Mouse (Mus musculus) kidney, embryonic 15.5 days (tissue): ENCODE results near the gene Grb10. TPM values are rescaled to one million over a fixed set of nuclear protein-coding genes. Genes with fewer than 3 reads are reported as not detected.

Experiments used
- ATAC-seq: fragments of 200-750 bp; cut with Nextera tagmentation; replicated peaks from 2 replicates; pipeline ENCODE4 v1.8.0; 2017; ENCODE audit warnings: moderate TSS enrichment; ENCODE audit not compliant: low FRiP score
- H3K27ac ChIP-seq: fragments of 300-500 bp; sonication (generic); 2 replicates; pipeline ENCODE4 v1.5.1; 2015; ENCODE audit warnings: mild to moderate bottlenecking, inconsistent platforms
- H3K27me3 ChIP-seq: fragments of 300-500 bp; sonication (generic); 2 replicates; pipeline ENCODE4 v1.6.1; 2015; ENCODE audit warnings: inconsistent platforms
- H3K36me3 ChIP-seq: fragments of 300-500 bp; sonication (generic); 2 replicates; pipeline ENCODE4 v1.6.1; 2015; ENCODE audit warnings: inconsistent platforms
- H3K4me1 ChIP-seq: fragments of 300-500 bp; sonication (generic); 2 replicates; pipeline ENCODE4 v1.6.1; 2015; ENCODE audit warnings: inconsistent platforms
- H3K4me2 ChIP-seq: fragments of 300-500 bp; sonication (generic); 2 replicates; pipeline ENCODE4 v1.6.1; 2015; ENCODE audit warnings: moderate library complexity, mild to moderate bottlenecking, inconsistent platforms
- H3K4me3 ChIP-seq: fragments of 300-500 bp; sonication (generic); replicated peaks from 2 replicates; pipeline ENCODE4 v1.5.1; 2015; ENCODE audit warnings: mild to moderate bottlenecking, inconsistent platforms
- H3K9ac ChIP-seq: fragments of 300-500 bp; sonication (generic); 2 replicates; pipeline ENCODE4 v1.6.1; 2015; ENCODE audit warnings: mild to moderate bottlenecking, inconsistent platforms
- H3K9me3 ChIP-seq: fragments of 300-500 bp; sonication (generic); replicated peaks from 2 replicates; pipeline ENCODE4 v1.6.1; 2016; ENCODE audit warnings: inconsistent platforms
- WGBS: fragments of 180-500 bp; shearing (Covaris S2); methylation state at CpG from one replicate; pipeline ENCODE4 v1.1.7; 2015; ENCODE audit warnings: mixed read lengths; 5-methylcytosine and 5-hydroxymethylcytosine counted together
- polyA plus RNA-seq: library from polyadenylated mRNA; unstranded; fragments of >200 nt; fragmentation: Nextera tagmentation; extraction: Ambion mirVana; gene quantifications from 2 replicates; pipeline ENCODE4 v1.2.1, GENCODE M21; 2015

Grb10 gene
- polyA plus RNA-seq, 1 experiment from 2014 or later: 413 TPM

DNA sequence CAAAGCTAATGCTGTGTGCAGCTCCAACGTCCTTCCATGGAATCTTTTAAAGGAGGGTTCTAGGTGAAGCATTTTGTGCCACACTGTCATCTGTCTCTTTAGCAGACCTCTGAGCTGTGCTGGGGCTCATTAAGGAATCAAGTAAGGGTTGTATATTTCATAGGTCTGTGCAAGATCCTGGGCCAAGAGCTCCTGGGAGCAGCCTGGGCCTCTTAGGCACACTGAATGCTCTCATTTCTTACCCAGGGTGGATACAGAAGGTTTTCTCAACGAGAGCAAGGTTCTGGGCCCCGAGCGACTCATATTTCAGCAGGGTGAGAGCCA is 84.4 kb downstream of the Grb10 start:
- Histone ChIP-seq H3K27ac (peak overlapping the region; percentile 59; the same call in 1 of the 2 replicates), H3K36me3 (peaks cover 43% of the 10 kb centered on the region), H3K4me1 (peaks cover 18% of the 10 kb centered on the region), H3K9me3 (no peaks in the 10 kb centered on the region), H3K9ac (no peak overlapping the region), H3K27me3 (no peaks in the 10 kb centered on the region), H3K4me3 (no peak overlapping the region), H3K4me2 (no peak overlapping the region)
- ATAC-seq: no peak
- 72% methylated on average over 4 of the region's 4 CpGs for WGBS

- Histone ChIP-seq H3K4me2 (no peak overlapping the region), H3K4me1 (peaks cover 23% of the 10 kb centered on the region), H3K9ac (no peak overlapping the region), H3K36me3 (peaks cover 43% of the 10 kb centered on the region), H3K27me3 (no peaks in the 10 kb centered on the region), H3K27ac (peak overlapping the region; percentile 55; the same call in 1 of the 2 replicates), H3K9me3 (no peaks in the 10 kb centered on the region), H3K4me3 (no peak overlapping the region)
- ATAC-seq: no peak
- 73% methylated on average over 11 of the region's 11 CpGs for WGBS
Observed at GRCm38 (mm10) chr11:11953364-11954114, 84.9 kb downstream of the Grb10 start.

- Histone ChIP-seq H3K27me3 (no peaks in the 10 kb centered on the region), H3K4me2 (no peak overlapping the region), H3K4me1 (peaks cover 31% of the 10 kb centered on the region), H3K36me3 (peaks cover 49% of the 10 kb centered on the region), H3K9me3 (no peaks in the 10 kb centered on the region), H3K4me3 (no peak overlapping the region), H3K9ac (no peak overlapping the region), H3K27ac (peak overlapping the region; percentile 38; the same call in 1 of the 2 replicates)
- 88% methylated on average over 1 of the region's 1 CpGs for WGBS
- no peak for ATAC-seq
Observed at GRCm38 (mm10) chr11:11952569-11952968, 85.9 kb downstream of the Grb10 start.

GRCm38 (mm10) chr11:11948988-11949365 is 89.5 kb downstream of the Grb10 start:
- H3K9me3 ChIP-seq: no peaks in the 10 kb centered on the region
- H3K27ac ChIP-seq: peak overlapping the region; percentile 76
- H3K4me3 ChIP-seq: no peak overlapping the region
- H3K4me1 ChIP-seq: peaks cover 30% of the 10 kb centered on the region
- no peaks in the 10 kb centered on the region for H3K27me3 ChIP-seq
- no peak overlapping the region for H3K9ac ChIP-seq
- ATAC-seq: no peak
- peaks cover 70% of the 10 kb centered on the region for H3K36me3 ChIP-seq
- WGBS: 58% methylated on average over 4 of the region's 4 CpGs
- no peak overlapping the region for H3K4me2 ChIP-seq

GRCm38 (mm10) chr11:11948321-11948987 is 90.0 kb downstream of the Grb10 start:
- H3K4me3 ChIP-seq: no peak overlapping the region
- H3K27me3 ChIP-seq: no peaks in the 10 kb centered on the region
- peaks cover 27% of the 10 kb centered on the region for H3K4me1 ChIP-seq
- H3K4me2 ChIP-seq: no peak overlapping the region
- no peaks in the 10 kb centered on the region for H3K9me3 ChIP-seq
- ATAC-seq: peak; percentile 89
- H3K9ac ChIP-seq: no peak overlapping the region
- 24% methylated on average over 9 of the region's 9 CpGs for WGBS
- H3K27ac ChIP-seq: peak overlapping the region; percentile 76
- peaks cover 71% of the 10 kb centered on the region for H3K36me3 ChIP-seq

- H3K9me3 ChIP-seq: no peaks in the 10 kb centered on the region
- peaks cover 24% of the 10 kb centered on the region for H3K4me1 ChIP-seq
- H3K4me3 ChIP-seq: no peak overlapping the region
- H3K27me3 ChIP-seq: no peaks in the 10 kb centered on the region
- peak overlapping the region; percentile 76 for H3K27ac ChIP-seq
- 49% methylated on average over 5 of the region's 5 CpGs for WGBS
- H3K9ac ChIP-seq: no peak overlapping the region
- peaks cover 76% of the 10 kb centered on the region for H3K36me3 ChIP-seq
- H3K4me2 ChIP-seq: no peak overlapping the region
- no peak for ATAC-seq
Observed at GRCm38 (mm10) chr11:11947857-11948256, 90.6 kb downstream of the Grb10 start.

DNA sequence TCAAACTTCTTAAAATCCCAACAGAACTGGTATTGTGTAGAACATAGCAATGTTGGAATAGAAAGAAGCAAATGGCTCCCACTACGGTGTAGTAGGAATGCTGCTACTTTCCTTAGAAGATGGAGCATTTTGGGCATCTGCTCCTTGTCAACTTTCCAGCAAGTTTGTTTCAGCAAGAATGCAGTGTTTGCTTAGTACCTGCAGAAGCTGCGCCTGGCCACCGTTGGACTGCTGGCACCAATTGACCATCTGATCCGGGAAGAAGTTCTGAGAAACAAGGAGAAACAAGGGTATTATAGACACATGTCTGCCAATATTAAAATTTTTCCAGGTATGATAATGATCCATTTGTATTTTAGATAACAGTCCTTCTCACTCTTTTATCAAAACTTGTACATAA is 92.7 kb downstream of the Grb10 start:
- Histone ChIP-seq H3K4me2 (no peak overlapping the region), H3K4me3 (no peak overlapping the region), H3K9me3 (no peaks in the 10 kb centered on the region), H3K9ac (no peak overlapping the region), H3K36me3 (peaks cover 85% of the 10 kb centered on the region), H3K4me1 (peaks cover 24% of the 10 kb centered on the region), H3K27ac (no peak overlapping the region), H3K27me3 (no peaks in the 10 kb centered on the region)
- WGBS: 93% methylated on average over 4 of the region's 4 CpGs
- ATAC-seq: no peak

GRCm38 (mm10) chr11:11944814-11945213 is 93.7 kb downstream of the Grb10 start:
- Histone ChIP-seq H3K4me2 (no peak overlapping the region), H3K9ac (no peak overlapping the region), H3K27me3 (no peaks in the 10 kb centered on the region), H3K4me1 (peaks cover 20% of the 10 kb centered on the region), H3K27ac (no peak overlapping the region), H3K4me3 (no peak overlapping the region), H3K36me3 (peaks cover 82% of the 10 kb centered on the region), H3K9me3 (no peaks in the 10 kb centered on the region)
- ATAC-seq: no peak
- 95% methylated on average over 4 of the region's 4 CpGs for WGBS

DNA sequence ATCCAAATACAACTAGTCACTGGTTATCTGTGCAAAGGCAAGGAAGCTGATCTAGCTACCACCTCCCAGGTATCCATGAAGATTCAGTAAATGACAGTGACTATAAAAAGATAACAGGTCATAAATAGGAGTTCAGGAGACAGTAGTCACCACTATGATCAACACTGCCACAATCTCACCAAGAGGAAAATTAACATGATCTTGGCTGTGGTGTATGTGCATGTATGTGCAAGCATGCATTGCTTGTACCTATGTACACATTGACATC is 94.5 kb downstream of the Grb10 start:
- Histone ChIP-seq H3K36me3 (peaks cover 85% of the 10 kb centered on the region), H3K4me3 (no peak overlapping the region), H3K9me3 (no peaks in the 10 kb centered on the region), H3K4me2 (no peak overlapping the region), H3K9ac (no peak overlapping the region), H3K4me1 (peaks cover 14% of the 10 kb centered on the region), H3K27ac (no peak overlapping the region), H3K27me3 (no peaks in the 10 kb centered on the region)
- no peak for ATAC-seq

DNA sequence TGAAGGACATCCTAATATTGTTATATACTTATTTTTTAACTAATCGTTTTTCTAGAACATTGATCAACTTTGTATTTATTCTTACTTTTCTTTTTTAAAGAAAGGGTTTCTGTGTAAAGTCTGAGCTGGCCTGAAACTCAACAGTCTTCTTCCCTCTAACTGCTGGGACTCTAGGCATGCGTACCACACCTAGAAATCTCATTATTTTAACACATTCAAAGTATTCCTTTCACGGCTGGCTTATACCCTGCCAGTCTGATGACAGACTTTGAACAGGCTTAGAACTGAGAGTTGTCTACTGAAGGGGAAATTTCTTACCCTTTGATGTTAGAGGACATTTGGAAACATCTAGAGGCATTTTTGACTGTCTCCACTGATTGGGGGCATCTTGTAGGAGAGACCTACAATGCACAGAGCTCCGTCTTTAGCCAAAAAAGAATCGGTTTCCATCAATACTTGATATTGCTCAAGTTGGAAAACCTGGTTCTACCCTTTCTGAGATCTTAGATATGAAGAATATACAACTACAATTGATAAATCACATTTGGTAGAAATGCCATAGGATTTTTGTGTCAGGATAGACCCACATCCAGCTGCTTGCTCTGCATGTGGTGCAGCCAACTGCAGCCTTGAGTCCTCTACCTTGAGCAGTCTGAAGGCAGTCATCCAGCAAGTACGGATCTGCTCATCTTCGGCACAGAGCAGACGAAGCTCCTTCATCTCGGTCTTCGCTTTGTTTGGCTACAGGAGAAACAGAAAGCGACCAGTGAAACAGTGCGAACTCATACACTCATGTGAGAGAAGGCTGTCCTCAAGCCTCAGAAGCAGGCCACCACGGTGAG is 95.0 kb downstream of the Grb10 start:
- ATAC-seq: no peak
- no peak overlapping the region for H3K27ac ChIP-seq
- H3K9ac ChIP-seq: no peak overlapping the region
- H3K4me2 ChIP-seq: no peak overlapping the region
- H3K9me3 ChIP-seq: no peaks in the 10 kb centered on the region
- H3K36me3 ChIP-seq: peaks cover 89% of the 10 kb centered on the region
- 87% methylated on average over 13 of the region's 13 CpGs for WGBS
- H3K4me3 ChIP-seq: no peak overlapping the region
- peaks cover 9% of the 10 kb centered on the region for H3K4me1 ChIP-seq
- no peaks in the 10 kb centered on the region for H3K27me3 ChIP-seq

DNA sequence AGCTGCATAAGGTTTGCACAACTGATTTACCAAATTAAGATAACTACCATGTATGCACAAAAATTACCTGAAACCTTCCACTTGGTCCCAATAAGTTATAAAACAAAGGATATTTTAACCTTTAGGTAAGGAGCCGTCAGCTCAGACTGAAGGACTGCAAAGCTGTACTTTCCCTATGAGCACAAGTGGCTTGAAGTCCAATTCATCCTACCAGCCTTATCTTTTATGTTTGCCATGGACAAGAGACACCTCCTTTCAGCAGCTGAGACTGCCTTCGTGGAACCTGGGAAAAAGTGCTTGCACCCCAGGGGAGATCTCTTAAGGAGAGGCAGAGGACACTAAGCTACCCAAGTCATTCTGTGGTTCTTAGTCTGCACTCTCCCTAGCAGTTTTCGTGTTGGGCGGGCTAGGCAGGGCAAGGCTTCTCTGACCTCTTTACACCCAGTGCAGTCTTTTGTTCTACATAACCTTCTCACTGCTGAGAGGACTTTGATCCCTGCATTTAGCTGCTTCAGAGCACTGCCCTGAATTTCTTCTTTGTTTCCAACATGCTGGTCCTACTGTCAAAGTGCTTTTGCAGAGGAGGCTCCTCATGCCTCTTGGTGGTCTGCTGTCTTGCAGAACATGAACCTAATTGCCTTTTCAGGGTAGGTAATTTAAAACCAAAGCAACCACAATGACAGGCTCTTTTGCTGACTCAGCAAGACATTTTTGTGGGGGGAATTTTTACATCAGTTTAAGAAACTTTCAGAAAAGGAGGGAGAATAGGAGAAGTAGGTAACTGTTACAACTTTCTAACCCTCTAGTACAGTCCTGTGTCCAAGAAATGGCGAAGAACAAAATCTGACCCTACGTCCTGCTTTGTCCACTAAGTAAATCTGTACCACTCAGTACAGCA is 95.9 kb downstream of the Grb10 start:
- 58% methylated on average over 6 of the region's 6 CpGs for WGBS
- Histone ChIP-seq H3K9me3 (no peaks in the 10 kb centered on the region), H3K27ac (peak overlapping the region; percentile 0; the same call in 1 of the 2 replicates), H3K36me3 (peaks cover 91% of the 10 kb centered on the region), H3K27me3 (no peaks in the 10 kb centered on the region), H3K4me2 (no peak overlapping the region), H3K9ac (no peak overlapping the region), H3K4me1 (peaks cover 2% of the 10 kb centered on the region; the same call in 1 of the 2 replicates), H3K4me3 (no peak overlapping the region)
- ATAC-seq: no peak
